Mouse (Mus musculus) liver, embryonic 14.5 days (tissue): ENCODE measurements around the gene Fgfr2.

ENCODE experiments used
- CTCF ChIP-seq: IDR thresholded peaks from 2 replicates; pipeline ENCODE4 v1.5.1; 2016; ENCODE audit warnings: antibody characterized with exemption, low read depth, control low read depth
- EP300 ChIP-seq: IDR thresholded peaks from 2 replicates; pipeline ENCODE4 v1.6.1; 2016; ENCODE audit warnings: antibody characterized with exemption, low read depth

- no peak for TF ChIP-seq EP300
- TF ChIP-seq CTCF, result no peak
These were observed 2452.8 kb downstream of the Fgfr2 start for GRCm38 (mm10) chr7:130670358-130670757.
